Mouse (Mus musculus) neural tube, embryonic 14.5 days (tissue): Measurements from ENCODE around the gene Ssbp3. TPM values are rescaled to one million over a fixed set of nuclear protein-coding genes. Genes with fewer than 3 reads are reported as not detected.

Experiments used
- ATAC-seq: fragments of 200-750 bp; cut with Nextera tagmentation; 2 replicates; pipeline ENCODE4 v1.8.0; 2017; ENCODE audit warnings: low read depth, mild to moderate bottlenecking, moderate TSS enrichment, moderate library complexity
- H3K27ac ChIP-seq: fragments of 300-500 bp; sonication (generic); 2 replicates; pipeline ENCODE4 v1.5.1; 2014; ENCODE audit warnings: low read depth, mild to moderate bottlenecking, control low read depth, low read length, moderate library complexity, mixed read lengths
- H3K27me3 ChIP-seq: fragments of 300-500 bp; sonication (generic); 2 replicates; pipeline ENCODE4 v1.6.1; 2014; ENCODE audit warnings: low read length; ENCODE audit not compliant: control insufficient read depth, insufficient read depth
- H3K36me3 ChIP-seq: fragments of 300-500 bp; sonication (generic); 2 replicates; pipeline ENCODE4 v1.6.1; 2014; ENCODE audit warnings: low read length, mixed read lengths; ENCODE audit not compliant: control insufficient read depth, insufficient read depth
- H3K4me1 ChIP-seq: fragments of 300-500 bp; sonication (generic); 2 replicates; pipeline ENCODE4 v1.6.1; 2014; ENCODE audit warnings: low read length; ENCODE audit not compliant: control insufficient read depth, insufficient read depth
- H3K4me2 ChIP-seq: fragments of 300-500 bp; sonication (generic); 2 replicates; pipeline ENCODE4 v1.6.1; 2014; ENCODE audit warnings: mild to moderate bottlenecking, low read depth, low read length, control low read depth
- H3K4me3 ChIP-seq: fragments of 300-500 bp; sonication (generic); 2 replicates; pipeline ENCODE4 v1.5.1; 2014; ENCODE audit warnings: low read depth, low read length, control low read depth, mixed read lengths
- H3K9ac ChIP-seq: fragments of 300-500 bp; sonication (generic); replicated peaks from 2 replicates; pipeline ENCODE4 v1.6.1; 2014; ENCODE audit warnings: low read depth, mild to moderate bottlenecking, control low read depth, low read length, mixed read lengths
- H3K9me3 ChIP-seq: fragments of 300-500 bp; sonication (generic); 2 replicates; pipeline ENCODE4 v1.6.1; 2016; ENCODE audit warnings: low read length; ENCODE audit not compliant: control insufficient read depth
- whole genome bisulfite sequencing: fragments of 180-500 bp; shearing (Covaris S2); extraction: QIAGEN DNeasy Blood & Tissue Kit; methylation state at CpG from one replicate; pipeline ENCODE4 v1.1.7; 2014; 5-methylcytosine and 5-hydroxymethylcytosine counted together
- polyA plus RNA-seq: library from polyadenylated mRNA; unstranded; fragments of >200 nt; fragmentation: Nextera tagmentation; extraction: Ambion mirVana; gene quantifications from 2 replicates; pipeline ENCODE4 v1.2.1, GENCODE M21; 2014

The Ssbp3 gene
- polyA plus RNA-seq, 1 experiment from 2014 or later = 106 TPM

- Histone ChIP-seq H3K4me2 (no peak overlapping the region), H3K4me3 (no peak overlapping the region), H3K9me3 (no peaks in the 10 kb centered on the region), H3K36me3 (no peaks in the 10 kb centered on the region), H3K27ac (no peak overlapping the region), H3K9ac (no peak overlapping the region), H3K4me1 (0 out of 2 replicates have a peak, but pooled peaks cover 4% of the 10 kb centered on the region), H3K27me3 (no peaks in the 10 kb centered on the region)
- no peak for ATAC-seq
- 83% methylated on average over 7 of the region's 7 CpGs for WGBS
Measured at GRCm38 (mm10) chr4:107009548-107009947, 99.0 kb downstream of the Ssbp3 start.

GRCm38 (mm10) chr4:107011325-107012004 is 101.0 kb downstream of the Ssbp3 start:
- Histone ChIP-seq H3K9ac (no peak overlapping the region), H3K36me3 (no peaks in the 10 kb centered on the region), H3K27me3 (no peaks in the 10 kb centered on the region), H3K27ac (no peak overlapping the region), H3K4me3 (no peak overlapping the region), H3K4me1 (peaks cover 18% of the 10 kb centered on the region), H3K9me3 (no peaks in the 10 kb centered on the region), H3K4me2 (no peak overlapping the region)
- no peak for ATAC-seq
- WGBS = 92% methylated on average over 8 of the region's 8 CpGs

GRCm38 (mm10) chr4:107012005-107012478 is 101.5 kb downstream of the Ssbp3 start:
- H3K4me2 ChIP-seq = no peak overlapping the region
- no peaks in the 10 kb centered on the region for H3K36me3 ChIP-seq
- ATAC-seq = no peak
- H3K27me3 ChIP-seq = no peaks in the 10 kb centered on the region
- H3K9me3 ChIP-seq = no peaks in the 10 kb centered on the region
- H3K9ac ChIP-seq = no peak overlapping the region
- H3K4me3 ChIP-seq = no peak overlapping the region
- no peak overlapping the region for H3K27ac ChIP-seq
- peaks cover 23% of the 10 kb centered on the region for H3K4me1 ChIP-seq
- 78% methylated on average over 13 of the region's 13 CpGs for WGBS

- H3K9me3 ChIP-seq = no peaks in the 10 kb centered on the region
- H3K4me1 ChIP-seq = peaks cover 29% of the 10 kb centered on the region
- H3K36me3 ChIP-seq = no peaks in the 10 kb centered on the region
- ATAC-seq = no peak
- H3K27me3 ChIP-seq = no peaks in the 10 kb centered on the region
- no peak overlapping the region for H3K9ac ChIP-seq
- no peak overlapping the region for H3K27ac ChIP-seq
- no peak overlapping the region for H3K4me3 ChIP-seq
- WGBS = 94% methylated on average over 3 of the region's 3 CpGs
- H3K4me2 ChIP-seq = no peak overlapping the region
Measured at GRCm38 (mm10) chr4:107012574-107012973, 102.1 kb downstream of the Ssbp3 start.

GRCm38 (mm10) chr4:107013119-107013816 is 102.8 kb downstream of the Ssbp3 start:
- no peaks in the 10 kb centered on the region for H3K36me3 ChIP-seq

GRCm38 (mm10) chr4:107013817-107014260 is 103.3 kb downstream of the Ssbp3 start:
- 77% methylated on average over 9 of the region's 9 CpGs for WGBS

More at GRCm38 (mm10) chr4:107013119-107013816, 102.8 kb downstream of the Ssbp3 start:
- peaks cover 33% of the 10 kb centered on the region for H3K4me1 ChIP-seq
- no peak for ATAC-seq
- no peaks in the 10 kb centered on the region for H3K9me3 ChIP-seq
- no peaks in the 10 kb centered on the region for H3K27me3 ChIP-seq
- H3K9ac ChIP-seq = no peak overlapping the region
- H3K4me3 ChIP-seq = no peak overlapping the region
- WGBS = 90% methylated on average over 6 of the region's 6 CpGs
- H3K27ac ChIP-seq = no peak overlapping the region
- H3K4me2 ChIP-seq = no peak overlapping the region

GRCm38 (mm10) chr4:107015971-107016511 is 105.5 kb downstream of the Ssbp3 start:
- Histone ChIP-seq H3K9ac (peak overlapping the region; percentile 34; the same call in 1 of the 2 replicates), H3K27me3 (no peaks in the 10 kb centered on the region), H3K4me3 (no peak overlapping the region), H3K27ac (peak overlapping the region; percentile 80), H3K4me1 (peaks cover 57% of the 10 kb centered on the region), H3K36me3 (no peaks in the 10 kb centered on the region), H3K9me3 (no peaks in the 10 kb centered on the region), H3K4me2 (no peak overlapping the region; the same call in 1 of the 2 replicates)
- ATAC-seq = peak; percentile 80
- 9% methylated on average over 13 of the region's 13 CpGs for WGBS

More at GRCm38 (mm10) chr4:107013817-107014260, 103.3 kb downstream of the Ssbp3 start:
- Histone ChIP-seq H3K4me2 (no peak overlapping the region), H3K4me1 (peaks cover 39% of the 10 kb centered on the region), H3K27ac (no peak overlapping the region), H3K27me3 (no peaks in the 10 kb centered on the region), H3K36me3 (no peaks in the 10 kb centered on the region), H3K9ac (no peak overlapping the region), H3K9me3 (no peaks in the 10 kb centered on the region), H3K4me3 (no peak overlapping the region)
- ATAC-seq = no peak

GRCm38 (mm10) chr4:107017257-107017656 is 106.8 kb downstream of the Ssbp3 start:
- H3K27ac ChIP-seq = no peak overlapping the region; the same call in 1 of the 2 replicates
- no peaks in the 10 kb centered on the region for H3K36me3 ChIP-seq
- no peak for ATAC-seq
- no peaks in the 10 kb centered on the region for H3K9me3 ChIP-seq
- H3K4me3 ChIP-seq = no peak overlapping the region
- peaks cover 64% of the 10 kb centered on the region for H3K4me1 ChIP-seq
- H3K4me2 ChIP-seq = no peak overlapping the region
- H3K27me3 ChIP-seq = no peaks in the 10 kb centered on the region
- H3K9ac ChIP-seq = no peak overlapping the region

GRCm38 (mm10) chr4:107018521-107018920 is 108.0 kb downstream of the Ssbp3 start:
- no peak for ATAC-seq
- Histone ChIP-seq H3K4me1 (peaks cover 77% of the 10 kb centered on the region), H3K27me3 (no peaks in the 10 kb centered on the region), H3K4me3 (no peak overlapping the region), H3K9ac (no peak overlapping the region), H3K4me2 (no peak overlapping the region), H3K9me3 (no peaks in the 10 kb centered on the region), H3K36me3 (no peaks in the 10 kb centered on the region), H3K27ac (no peak overlapping the region)
- WGBS = 69% methylated on average over 3 of the region's 3 CpGs
